Mouse (Mus musculus): ENCODE data around the gene Col4a3bp.

- TF ChIP-seq CTCF (IDR thresholded peaks at IDR 0.05; ENCODE audit: low read depth, low read length) = no peak
- no peak for TF ChIP-seq GATA1 (IDR thresholded peaks at IDR 0.05; ENCODE audit: borderline replicate concordance, low read length)
- no peak for TF ChIP-seq TAL1 (conservative IDR thresholded peaks at IDR 0.05; ENCODE audit: low read depth, low read length)
- TF ChIP-seq GATA2 (IDR thresholded peaks at IDR 0.05; ENCODE audit: borderline replicate concordance, low read depth, low read length) = no peak
- no peak for TF ChIP-seq POLR2AphosphoS5 (IDR thresholded peaks at IDR 0.05; ENCODE audit: insufficient replicate concordance, low read depth, low read length)
Measured at GRCm38 (mm10) chr13:96677071-96677470, 134.7 kb downstream of the Col4a3bp start.
